Mouse (Mus musculus): ENCODE measurements around the gene Lcmt1.

The Lcmt1 gene

DNA sequence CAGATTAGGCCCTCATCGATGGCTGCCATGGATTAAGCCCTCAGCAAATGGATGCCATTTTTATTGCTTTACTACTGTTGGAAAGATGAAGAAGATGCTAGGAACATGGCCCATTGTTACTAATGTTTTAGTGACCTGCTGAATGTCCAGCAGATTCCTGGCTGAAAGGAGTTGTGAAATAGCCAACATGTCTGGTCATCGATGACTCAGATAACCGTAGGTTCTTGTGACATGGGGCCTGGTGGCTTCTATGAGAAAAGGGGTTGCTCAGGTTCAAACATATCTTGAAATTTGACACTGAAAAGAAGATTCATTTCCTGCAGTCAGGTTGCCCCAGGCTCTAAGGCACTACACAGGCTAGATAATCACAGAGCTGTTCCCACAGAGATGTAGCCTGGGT, 85.5 kb downstream of the Lcmt1 start:
- no peak for DNase-seq (ENCODE audit: low read depth, low spot score)

DNA sequence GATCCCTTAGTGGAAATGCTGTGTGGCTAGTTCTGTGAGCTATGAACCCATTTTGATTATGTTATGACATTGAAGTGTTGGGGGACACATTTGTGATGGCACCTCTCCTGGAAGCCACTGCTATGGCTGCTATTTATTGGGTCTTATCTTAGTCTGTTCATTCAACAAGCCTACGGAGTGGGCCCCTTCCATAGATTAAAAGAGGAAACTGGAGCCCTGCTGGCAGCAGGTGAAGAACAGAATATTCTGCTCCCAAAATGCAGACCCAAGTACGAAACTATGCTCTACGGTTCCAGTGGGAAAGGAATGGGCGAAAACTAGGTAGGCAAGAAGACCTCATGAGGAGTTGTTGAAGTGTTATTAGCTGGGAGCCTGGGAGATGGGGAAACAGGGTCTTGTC, 88.7 kb downstream of the Lcmt1 start:
- no peak for DNase-seq (ENCODE audit: low read depth, low spot score)

DNA sequence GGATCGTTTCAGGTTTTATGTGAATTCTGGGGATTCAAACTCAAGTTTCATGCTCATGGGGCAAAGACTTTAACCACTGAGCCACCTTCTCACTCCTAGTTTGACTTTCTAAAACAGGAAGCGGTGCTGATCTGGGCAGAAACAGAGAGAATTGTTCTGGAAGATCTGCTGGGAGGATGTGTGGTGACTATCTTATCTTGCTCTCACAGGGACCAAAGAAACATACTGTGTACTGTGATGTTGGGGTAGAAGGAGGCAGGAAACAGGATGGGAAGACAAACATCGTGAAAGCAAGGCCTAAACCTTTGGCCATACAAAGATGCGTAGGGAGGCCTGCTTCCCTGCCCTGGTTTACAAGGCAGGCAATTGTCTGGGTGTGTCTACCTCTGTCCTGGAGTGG, 89.7 kb downstream of the Lcmt1 start:
- no peak for DNase-seq (ENCODE audit: low read depth, low spot score)

DNA sequence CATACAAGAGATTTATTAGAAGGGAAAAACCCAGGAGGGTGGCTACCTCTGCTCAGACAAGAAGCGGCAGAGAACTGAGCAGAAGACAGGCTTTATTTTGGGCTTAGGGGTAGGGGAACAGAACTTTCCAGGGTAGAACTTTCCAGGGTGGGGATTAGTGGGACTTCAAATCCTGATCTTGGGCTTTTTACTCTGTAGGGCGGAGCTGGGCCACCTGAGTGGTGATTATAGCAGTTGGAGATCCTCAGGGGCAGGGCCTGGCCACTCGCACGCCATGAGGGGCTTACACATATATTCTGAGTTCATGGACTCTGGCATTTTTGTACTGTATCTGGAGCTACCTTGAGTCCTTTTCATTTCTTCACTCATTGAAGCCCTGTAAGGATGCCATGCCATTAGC, 91.7 kb downstream of the Lcmt1 start:
- no peak for DNase-seq (ENCODE audit: low read depth, low spot score)

DNA sequence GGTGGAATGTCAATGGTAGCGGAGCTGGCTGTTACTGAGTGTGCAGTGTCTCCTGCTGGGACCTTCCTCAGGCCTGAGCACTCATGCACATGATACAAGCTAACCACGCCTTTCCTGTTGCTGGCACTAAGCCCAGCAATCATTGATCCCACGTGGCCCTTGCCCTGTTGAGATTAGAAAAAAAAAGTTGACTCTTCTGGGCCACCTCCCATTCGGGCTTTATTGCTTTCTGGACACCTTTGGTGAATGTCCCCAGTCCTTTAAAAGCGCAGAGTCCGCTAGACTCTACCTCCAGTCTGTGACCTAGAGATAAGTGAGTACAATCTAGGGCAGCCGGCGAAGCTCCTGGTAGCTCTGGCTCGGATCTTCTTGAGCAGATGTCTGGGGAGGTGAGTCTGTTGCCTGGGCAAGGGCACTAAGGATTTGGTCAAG, 92.5 kb downstream of the Lcmt1 start, which contains the start of gene Aqp8:
Gene Aqp8 (plus strand): TSS at position 222 of the 432 bp plus-strand sequence.
- no peak for DNase-seq (ENCODE audit: low read depth, low spot score)

GRCm38 (mm10) chr7:123463569-123463968, 94.0 kb downstream of the Lcmt1 start:
- no peak for DNase-seq (ENCODE audit: low read depth, low spot score)

DNA sequence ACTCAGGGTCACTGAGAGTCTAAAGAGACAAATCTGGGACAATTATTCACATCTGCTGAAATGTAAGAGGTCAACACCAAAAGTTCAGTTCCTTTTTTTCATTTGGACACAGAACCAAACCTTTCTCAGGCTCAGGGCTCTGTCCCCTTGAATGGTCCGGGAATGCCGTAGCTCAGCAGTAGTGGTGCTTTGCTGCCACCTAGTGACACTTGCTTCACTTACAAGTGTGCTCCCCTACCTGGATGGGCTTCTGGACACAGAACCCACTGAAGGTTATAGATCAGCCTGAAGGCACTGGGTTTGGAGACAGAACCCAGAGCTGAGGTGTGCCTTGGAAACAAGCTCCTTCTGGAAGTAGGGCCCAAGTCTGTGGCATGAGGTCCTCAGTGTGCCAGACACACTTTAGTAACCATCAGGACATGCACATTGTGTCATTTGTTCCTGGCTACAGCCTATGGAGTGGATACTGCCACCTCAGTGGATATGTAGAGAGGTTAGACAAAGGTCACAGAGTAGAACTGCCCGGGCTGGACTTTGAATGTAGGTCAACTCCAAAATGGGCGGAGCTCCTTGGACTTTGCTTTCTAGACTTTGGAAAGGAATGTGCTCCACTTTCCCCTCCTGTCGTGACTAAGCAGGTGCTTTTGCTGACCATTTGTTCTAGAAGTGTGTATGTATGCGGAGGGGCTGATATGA, 96.3 kb downstream of the Lcmt1 start:
- peak; percentile 79 for DNase-seq (ENCODE audit: low read depth, low spot score)

- no peak for DNase-seq (ENCODE audit: low read depth, low spot score)
Observed at GRCm38 (mm10) chr7:123467961-123468360, 98.4 kb downstream of the Lcmt1 start.
